Mouse (Mus musculus) heart, embryonic 14.5 days (tissue): Measurements from ENCODE around the gene Ltbp1. TPM values are rescaled to one million over a fixed set of nuclear protein-coding genes. Genes with fewer than 3 reads are reported as not detected.
A peak's percentile ranks its signal among the peaks of the same experiment; 100 is the strongest.

ENCODE experiments used
- ATAC-seq: fragments of 200-750 bp; cut with Nextera tagmentation; 2 replicates; pipeline ENCODE4 v1.8.0; 2017; ENCODE audit warnings: low read depth, moderate TSS enrichment; ENCODE audit not compliant: insufficient number of reproducible peaks, insufficient read depth, low FRiP score
- H3K27ac ChIP-seq, 2 experiments: fragments of 200-500 bp in 1 of 2; fragments of 300-500 bp in 1 of 2; sonication (generic) in 1 of 2; replicated peaks in 1 of 2; 2 replicates each; pipeline ENCODE4 v1.5.1; 2012 to 2014; ENCODE audit warnings: low read depth in 2 of 2, low read length in 2 of 2, control low read depth in 1 of 2, mild to moderate bottlenecking in 1 of 2, mixed read lengths in 1 of 2; ENCODE audit not compliant: control insufficient read depth in 1 of 2, insufficient read depth in 1 of 2
- H3K27me3 ChIP-seq: fragments of 300-500 bp; sonication (generic); 2 replicates; pipeline ENCODE4 v1.6.1; 2014; ENCODE audit warnings: mild to moderate bottlenecking, low read length, control low read depth; ENCODE audit not compliant: control insufficient read depth, insufficient read depth
- H3K36me3 ChIP-seq: fragments of 300-500 bp; sonication (generic); 2 replicates; pipeline ENCODE4 v1.6.1; 2014; ENCODE audit warnings: mild to moderate bottlenecking, control low read depth, low read length, mixed read lengths; ENCODE audit not compliant: control insufficient read depth, insufficient read depth
- H3K4me1 ChIP-seq, 2 experiments: fragments of 200-500 bp in 1 of 2; fragments of 300-500 bp in 1 of 2; sonication (generic) in 1 of 2; 2 replicates each; pipeline ENCODE4 v1.6.1; 2012 to 2014; ENCODE audit warnings: low read length in 2 of 2, control low read depth in 1 of 2, mixed read lengths in 1 of 2; ENCODE audit not compliant: control insufficient read depth in 2 of 2, insufficient read depth in 2 of 2
- H3K4me2 ChIP-seq: fragments of 300-500 bp; sonication (generic); 2 replicates; pipeline ENCODE4 v1.6.1; 2014; ENCODE audit warnings: mild to moderate bottlenecking, low read length
- H3K4me3 ChIP-seq, 2 experiments: fragments of 200-500 bp in 1 of 2; fragments of 300-500 bp in 1 of 2; sonication (generic) in 1 of 2; 2 replicates each; pipeline ENCODE4 v1.5.1; 2012 to 2014; ENCODE audit warnings: low read length in 2 of 2, mild to moderate bottlenecking in 2 of 2, control low read depth in 1 of 2, low read depth in 1 of 2, moderate library complexity in 1 of 2; ENCODE audit not compliant: control insufficient read depth in 1 of 2, insufficient read depth in 1 of 2
- H3K9ac ChIP-seq: fragments of 300-500 bp; sonication (generic); 2 replicates; pipeline ENCODE4 v1.6.1; 2014; ENCODE audit warnings: mild to moderate bottlenecking, low read length
- H3K9me3 ChIP-seq: fragments of 300-500 bp; sonication (generic); 2 replicates; pipeline ENCODE4 v1.6.1; 2016; ENCODE audit warnings: low read length, control low read depth; ENCODE audit not compliant: control insufficient read depth
- WGBS: fragments of 180-500 bp; shearing (Covaris S2); extraction: QIAGEN DNeasy Blood & Tissue Kit; methylation state at CpG from one replicate; pipeline ENCODE4 v1.1.7; 2014; 5-methylcytosine and 5-hydroxymethylcytosine counted together
- polyA plus RNA-seq: library from polyadenylated mRNA; unstranded; fragments of >200 nt; fragmentation: Nextera tagmentation; extraction: Ambion mirVana; gene quantifications from 2 replicates; pipeline ENCODE4 v1.2.1, GENCODE M21; 2014

Gene Ltbp1
- polyA plus RNA-seq, 1 experiment from 2014 or later, result 38.1 TPM

GRCm38 (mm10) chr17:75017423-75017822 is 12.1 kb downstream of the Ltbp1 start:
- 73% methylated on average over 7 of the region's 7 CpGs for WGBS
- peaks cover 35% of the 10 kb centered on the region for H3K36me3 ChIP-seq
- H3K9me3 ChIP-seq, result no peaks in the 10 kb centered on the region
- no peak overlapping the region for H3K4me3 ChIP-seq
- no peak overlapping the region for H3K9ac ChIP-seq
- peaks cover 13 to 25% of the 10 kb centered on the region in 2 experiments for H3K4me1 ChIP-seq
- no peak overlapping the region for H3K4me2 ChIP-seq
- H3K27ac ChIP-seq, result no peak overlapping the region
- ATAC-seq, result no peak
- no peaks in the 10 kb centered on the region for H3K27me3 ChIP-seq

- Histone ChIP-seq H3K27ac (no peak overlapping the region), H3K9ac (no peak overlapping the region), H3K27me3 (no peaks in the 10 kb centered on the region), H3K9me3 (no peaks in the 10 kb centered on the region), H3K4me3 (no peak overlapping the region), H3K4me1 (peaks cover 13 to 23% of the 10 kb centered on the region in 2 experiments), H3K36me3 (peaks cover 28% of the 10 kb centered on the region), H3K4me2 (no peak overlapping the region)
- WGBS, result 84% methylated on average over 5 of the region's 5 CpGs
- no peak for ATAC-seq
Observed at GRCm38 (mm10) chr17:75018142-75018541, 12.8 kb downstream of the Ltbp1 start.

GRCm38 (mm10) chr17:75020026-75020425 is 14.7 kb downstream of the Ltbp1 start:
- H3K27ac ChIP-seq, result peak overlapping the region in 1 of 2 experiments; percentile 47; a peak in 1 of 4 replicates
- no peak overlapping the region for H3K4me2 ChIP-seq
- no peak overlapping the region for H3K9ac ChIP-seq
- peaks cover 22% of the 10 kb centered on the region for H3K36me3 ChIP-seq
- peaks cover under 1 to 8% of the 10 kb centered on the region in 2 experiments; a peak in 3 of 4 replicates for H3K4me1 ChIP-seq
- WGBS, result 58% methylated on average over 7 of the region's 7 CpGs
- peak; percentile 65; the same call in 1 of the 2 replicates for ATAC-seq
- no peak overlapping the region for H3K4me3 ChIP-seq
- H3K27me3 ChIP-seq, result no peaks in the 10 kb centered on the region
- no peaks in the 10 kb centered on the region for H3K9me3 ChIP-seq

- Histone ChIP-seq H3K9ac (no peak overlapping the region), H3K9me3 (no peaks in the 10 kb centered on the region), H3K27ac (peak overlapping the region in 1 of 2 experiments; percentile 41; a peak in 1 of 4 replicates), H3K4me3 (no peak overlapping the region), H3K27me3 (no peaks in the 10 kb centered on the region), H3K36me3 (peaks cover 16% of the 10 kb centered on the region), H3K4me1 (peaks cover 0 to 8% of the 10 kb centered on the region in 2 experiments; a peak in 3 of 4 replicates), H3K4me2 (no peak overlapping the region)
- no peak for ATAC-seq
- 59% methylated on average over 3 of the region's 3 CpGs for WGBS
Observed at GRCm38 (mm10) chr17:75020619-75021018, 15.3 kb downstream of the Ltbp1 start.

GRCm38 (mm10) chr17:75027358-75028131 is 22.2 kb downstream of the Ltbp1 start:
- Histone ChIP-seq H3K4me3 (no peak overlapping the region), H3K9ac (no peak overlapping the region), H3K27me3 (no peaks in the 10 kb centered on the region), H3K27ac (no peak overlapping the region), H3K4me2 (no peak overlapping the region), H3K9me3 (no peaks in the 10 kb centered on the region), H3K4me1 (peaks cover 6 to 13% of the 10 kb centered on the region in 2 experiments; a peak in 3 of 4 replicates), H3K36me3 (0 out of 2 replicates have a peak, but pooled peaks cover 4% of the 10 kb centered on the region)
- no peak for ATAC-seq
- WGBS, result 76% methylated on average over 12 of the region's 12 CpGs

- Histone ChIP-seq H3K4me1 (peaks cover 4 to 13% of the 10 kb centered on the region in 2 experiments), H3K36me3 (no peaks in the 10 kb centered on the region), H3K9ac (no peak overlapping the region), H3K27ac (no peak overlapping the region), H3K4me3 (no peak overlapping the region), H3K9me3 (no peaks in the 10 kb centered on the region), H3K4me2 (no peak overlapping the region), H3K27me3 (no peaks in the 10 kb centered on the region)
- no peak for ATAC-seq
- 76% methylated on average over 14 of the region's 14 CpGs for WGBS
Observed at GRCm38 (mm10) chr17:75033356-75033755, 28.0 kb downstream of the Ltbp1 start.

- Histone ChIP-seq H3K27me3 (no peaks in the 10 kb centered on the region), H3K4me3 (no peak overlapping the region), H3K36me3 (no peaks in the 10 kb centered on the region), H3K9ac (no peak overlapping the region), H3K27ac (no peak overlapping the region), H3K4me1 (peaks cover 4 to 13% of the 10 kb centered on the region in 2 experiments), H3K4me2 (no peak overlapping the region), H3K9me3 (no peaks in the 10 kb centered on the region)
- ATAC-seq, result no peak
- 74% methylated on average over 21 of the region's 21 CpGs for WGBS
Observed at GRCm38 (mm10) chr17:75033872-75034615, 28.7 kb downstream of the Ltbp1 start.
